ENCODE assay signal across 1 mouse cellular context in the genomic region with DNA sequence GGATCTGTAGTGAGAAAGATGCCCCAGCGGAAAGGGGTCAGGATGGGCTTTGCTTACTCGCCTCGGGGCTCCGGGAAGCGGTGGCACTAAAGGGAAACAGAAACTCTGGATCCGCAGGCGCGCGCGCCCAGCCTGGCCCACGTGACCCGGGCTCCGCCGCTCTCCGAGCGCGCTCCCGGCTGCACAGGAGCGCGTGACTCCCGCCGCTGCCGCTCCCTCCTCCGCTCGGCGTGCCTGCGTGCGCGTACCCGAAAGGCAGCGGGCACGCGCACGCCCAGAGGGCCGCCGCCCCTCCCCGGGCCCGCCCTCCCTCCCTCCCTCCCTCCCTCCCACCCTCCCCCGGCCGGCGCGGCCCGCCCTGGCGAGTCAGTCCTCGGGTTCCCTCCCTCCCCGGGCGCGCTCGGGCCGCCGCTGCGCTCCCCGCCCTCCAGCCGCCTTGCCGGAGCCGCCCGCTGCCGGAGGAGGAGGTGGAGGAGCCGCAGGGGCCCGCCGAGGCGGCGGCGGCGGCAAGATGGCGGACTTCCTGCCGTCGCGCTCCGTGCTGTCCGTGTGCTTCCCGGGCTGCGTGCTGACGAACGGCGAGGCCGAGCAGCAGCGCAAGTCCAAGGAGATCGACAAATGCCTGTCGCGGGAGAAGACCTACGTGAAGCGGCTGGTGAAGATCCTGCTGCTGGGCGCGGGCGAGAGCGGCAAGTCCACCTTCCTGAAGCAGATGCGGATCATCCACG.
TF ChIP-seq lines count a peak whose summit lies in the region.

A gene (plus strand): TSS at position 369 of the 728 bp plus-strand sequence.

TF ChIP-seq in CH12.LX, 34 proteins besides CTCF, POLR2A, EP300 and RAD21 (continued from another document):
- TF ChIP-seq NRF1 (IDR thresholded peaks at IDR 0.05; ENCODE audit: low read depth, low read length) (peak; percentile 70), USF1 (IDR thresholded peaks at IDR 0.05; ENCODE audit: low read depth, low read length) (peak; percentile 97), ETS1 (conservative IDR thresholded peaks at IDR 0.05; ENCODE audit: low read depth, low read length) (no peak), NELFE (IDR thresholded peaks at IDR 0.05; ENCODE audit: low read depth, low read length) (peak; percentile 53), MEF2A (IDR thresholded peaks at IDR 0.05; ENCODE audit: borderline replicate concordance, low read depth, low read length) (no peak; the same call in 1 of the 2 replicates), MAX (IDR thresholded peaks at IDR 0.05; ENCODE audit: low read length) (peak; percentile 92), SMC3 (IDR thresholded peaks at IDR 0.05; ENCODE audit: low read depth, low read length) (no peak), PAX5 (IDR thresholded peaks at IDR 0.05; ENCODE audit: low read length) (no peak), ZC3H11A (IDR thresholded peaks at IDR 0.05; ENCODE audit: low read depth, low read length) (no peak), ELF1 (IDR thresholded peaks at IDR 0.05; ENCODE audit: low read depth, low read length) (peak; percentile 63; the same call in 1 of the 2 replicates), TBP (conservative IDR thresholded peaks at IDR 0.05; ENCODE audit: low read depth, low read length) (no peak), RCOR1 (conservative IDR thresholded peaks at IDR 0.05; ENCODE audit: low read depth, low read length) (0 out of 2 replicates have a peak, but pooled peaks have one; percentile 8), IRF4 (IDR thresholded peaks at IDR 0.05; ENCODE audit: low read depth, low read length) (no peak; the same call in 1 of the 2 replicates), MYC (IDR thresholded peaks at IDR 0.05; ENCODE audit: low read depth, low read length) (0 out of 2 replicates have a peak, but pooled peaks have one; percentile 48), ZKSCAN1 (IDR thresholded peaks at IDR 0.05; ENCODE audit: borderline replicate concordance, low read depth, low read length) (no peak), MAZ (IDR thresholded peaks at IDR 0.05; ENCODE audit: low read depth, low read length) (peak; percentile 21; the same call in 1 of the 2 replicates), SIN3A (IDR thresholded peaks at IDR 0.05; ENCODE audit: low read length) (peak; percentile 46), GABPA (IDR thresholded peaks at IDR 0.05; ENCODE audit: insufficient replicate concordance, low read depth, low read length) (no peak), KAT2A (IDR thresholded peaks at IDR 0.05; ENCODE audit: insufficient replicate concordance, low read length) (no peak), JUND (conservative IDR thresholded peaks at IDR 0.05; ENCODE audit: low read depth, low read length) (no peak), BHLHE40 (IDR thresholded peaks at IDR 0.05; ENCODE audit: low read depth, low read length) (peak; percentile 91), CHD2 (IDR thresholded peaks at IDR 0.05; ENCODE audit: low read length) (0 out of 2 replicates have a peak, but pooled peaks have one; percentile 11), UBTF (IDR thresholded peaks at IDR 0.05; ENCODE audit: low read depth, low read length) (peak; percentile 95), TCF12 (IDR thresholded peaks at IDR 0.05; ENCODE audit: low read depth, low read length) (no peak), MXI1 (IDR thresholded peaks at IDR 0.05; ENCODE audit: low read depth, low read length) (no peak; the same call in 1 of the 2 replicates), ZNF384 (IDR thresholded peaks at IDR 0.05; ENCODE audit: low read depth, low read length) (no peak), HCFC1 (IDR thresholded peaks at IDR 0.05; ENCODE audit: low read depth, low read length) (no peak; the same call in 1 of the 2 replicates), E2F4 (IDR thresholded peaks at IDR 0.05; ENCODE audit: insufficient replicate concordance, low read depth, low read length) (no peak), USF2 (conservative IDR thresholded peaks at IDR 0.05; ENCODE audit: low read depth, low read length) (peak; percentile 93), ZMIZ1 (IDR thresholded peaks at IDR 0.05; ENCODE audit: low read depth, low read length) (no peak; the same call in 1 of the 2 replicates)
